Mouse (Mus musculus): ENCODE results near the gene Fhl3. TPM values are rescaled to one million over a fixed set of nuclear protein-coding genes. Genes with fewer than 3 reads are reported as not detected.

The Fhl3 gene
- polyA plus RNA-seq, 1 experiment = 19.4 TPM

GRCm38 (mm10) chr4:124719101-124719500, 18.6 kb downstream of the Fhl3 start:
- no peak for DNase-seq (ENCODE audit: low read depth in 1 of 2, low spot score in 2 of 2)
- Histone ChIP-seq H3K4me3 (ENCODE audit: extremely low read depth, insufficient read depth, insufficient read length) (no peak overlapping the region), H3K36me3 (ENCODE audit: control insufficient read depth, insufficient read depth, low read length) (peaks cover 23% of the 10 kb centered on the region), H3K27ac (ENCODE audit: insufficient read depth, low read length) (no peak overlapping the region), H3K4me1 (ENCODE audit: control insufficient read depth, insufficient read depth, insufficient read length) (peaks cover 5% of the 10 kb centered on the region; the same call in 1 of the 2 replicates), H3K27me3 (ENCODE audit: control insufficient read depth, insufficient read depth, low read length) (no peaks in the 10 kb centered on the region)
- no peak for TF ChIP-seq CTCF (IDR thresholded peaks at IDR 0.05; ENCODE audit: extremely low read depth, insufficient read depth, insufficient read length, insufficient replicate concordance)
- TF ChIP-seq POLR2A (IDR thresholded peaks at IDR 0.05; ENCODE audit: low read depth, low read length) = no peak
- WGBS = 97% methylated on average over 4 of the region's 4 CpGs

GRCm38 (mm10) chr4:124726121-124726520, 25.6 kb downstream of the Fhl3 start:
- Histone ChIP-seq H3K4me1 (ENCODE audit: control insufficient read depth, insufficient read depth, insufficient read length) (no peaks in the 10 kb centered on the region), H3K4me3 (ENCODE audit: extremely low read depth, insufficient read depth, insufficient read length) (no peak overlapping the region), H3K27me3 (ENCODE audit: control insufficient read depth, insufficient read depth, low read length) (no peaks in the 10 kb centered on the region), H3K36me3 (ENCODE audit: control insufficient read depth, insufficient read depth, low read length) (peaks cover 57% of the 10 kb centered on the region), H3K27ac (ENCODE audit: insufficient read depth, low read length) (no peak overlapping the region)
- TF ChIP-seq POLR2A (IDR thresholded peaks at IDR 0.05; ENCODE audit: low read depth, low read length) (no peak), CTCF (IDR thresholded peaks at IDR 0.05; ENCODE audit: extremely low read depth, insufficient read depth, insufficient read length, insufficient replicate concordance) (no peak)
- DNase-seq (ENCODE audit: low read depth in 1 of 2, low spot score in 2 of 2) = no peak
- 94% methylated on average over 6 of the region's 6 CpGs for WGBS

DNA sequence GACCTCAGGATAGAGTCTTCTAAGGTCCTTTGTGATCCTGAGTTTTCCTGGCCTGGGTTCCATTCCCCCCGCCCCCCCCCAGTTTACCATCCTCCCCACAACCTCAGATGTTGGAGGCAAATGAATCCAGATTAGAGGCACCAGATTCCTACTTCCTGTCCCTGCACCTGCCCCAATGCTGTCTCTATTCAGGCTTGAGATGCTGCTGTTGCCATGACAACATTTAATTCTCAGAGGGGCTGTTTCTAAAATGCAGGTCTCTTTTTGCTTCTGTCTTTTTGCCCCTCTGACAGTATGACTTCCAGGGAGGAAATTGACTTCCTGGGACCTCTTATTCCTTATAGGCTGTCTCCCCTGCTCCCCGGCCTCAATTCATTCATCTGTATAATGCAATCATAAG, 36.5 kb downstream of the Fhl3 start:
- Histone ChIP-seq H3K27ac (ENCODE audit: insufficient read depth, low read length) (no peak overlapping the region), H3K4me1 (ENCODE audit: control insufficient read depth, insufficient read depth, insufficient read length) (no peaks in the 10 kb centered on the region), H3K4me3 (ENCODE audit: extremely low read depth, insufficient read depth, insufficient read length) (no peak overlapping the region), H3K27me3 (ENCODE audit: control insufficient read depth, insufficient read depth, low read length) (no peaks in the 10 kb centered on the region), H3K36me3 (ENCODE audit: control insufficient read depth, insufficient read depth, low read length) (peaks cover 3% of the 10 kb centered on the region)
- 77% methylated on average over 2 of the region's 2 CpGs for WGBS
- TF ChIP-seq CTCF (IDR thresholded peaks at IDR 0.05; ENCODE audit: extremely low read depth, insufficient read depth, insufficient read length, insufficient replicate concordance) = no peak
- no peak for TF ChIP-seq POLR2A (IDR thresholded peaks at IDR 0.05; ENCODE audit: low read depth, low read length)
- no peak for DNase-seq (ENCODE audit: low read depth in 1 of 2, low spot score in 2 of 2)

- TF ChIP-seq POLR2A (IDR thresholded peaks at IDR 0.05; ENCODE audit: low read depth, low read length) (no peak), CTCF (IDR thresholded peaks at IDR 0.05; ENCODE audit: extremely low read depth, insufficient read depth, insufficient read length, insufficient replicate concordance) (no peak)
- no peaks in the 10 kb centered on the region for H3K4me1 ChIP-seq (ENCODE audit: control insufficient read depth, insufficient read depth, insufficient read length)
- H3K27ac ChIP-seq (ENCODE audit: insufficient read depth, low read length) = no peak overlapping the region
- H3K27me3 ChIP-seq (ENCODE audit: control insufficient read depth, insufficient read depth, low read length) = no peaks in the 10 kb centered on the region
- peaks cover 2% of the 10 kb centered on the region; the same call in 1 of the 2 replicates for H3K36me3 ChIP-seq (ENCODE audit: control insufficient read depth, insufficient read depth, low read length)
- 88% methylated on average over 5 of the region's 5 CpGs for WGBS
- no peak for DNase-seq (ENCODE audit: low read depth in 1 of 2, low spot score in 2 of 2)
- no peak overlapping the region for H3K4me3 ChIP-seq (ENCODE audit: extremely low read depth, insufficient read depth, insufficient read length)
Measured at GRCm38 (mm10) chr4:124737486-124737885, 37.0 kb downstream of the Fhl3 start.

DNA sequence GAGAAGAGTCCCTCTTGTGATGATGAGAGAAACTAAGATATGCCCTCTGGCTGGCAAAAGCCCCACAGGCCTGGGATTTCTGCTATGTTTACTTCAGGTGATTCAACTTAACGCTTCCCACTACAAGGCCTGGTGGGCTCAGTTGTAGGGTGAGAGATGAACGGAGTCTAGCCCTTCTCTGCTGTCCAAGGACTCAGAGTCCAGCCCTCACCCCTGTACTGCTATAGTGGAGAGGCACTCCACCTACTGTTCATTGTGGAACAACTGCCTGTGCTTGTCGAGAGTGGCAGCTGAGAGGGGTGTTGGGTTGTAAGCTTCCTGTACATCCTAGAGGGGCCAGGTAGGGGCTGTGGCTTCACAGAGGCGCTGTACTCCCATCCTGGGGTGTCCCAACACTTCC, 37.5 kb downstream of the Fhl3 start:
- no peak for DNase-seq (ENCODE audit: low read depth in 1 of 2, low spot score in 2 of 2)
- no peak overlapping the region for H3K4me3 ChIP-seq (ENCODE audit: extremely low read depth, insufficient read depth, insufficient read length)
- TF ChIP-seq POLR2A (IDR thresholded peaks at IDR 0.05; ENCODE audit: low read depth, low read length) = no peak
- TF ChIP-seq CTCF (IDR thresholded peaks at IDR 0.05; ENCODE audit: extremely low read depth, insufficient read depth, insufficient read length, insufficient replicate concordance) = no peak
- H3K4me1 ChIP-seq (ENCODE audit: control insufficient read depth, insufficient read depth, insufficient read length) = no peaks in the 10 kb centered on the region
- no peak overlapping the region for H3K27ac ChIP-seq (ENCODE audit: insufficient read depth, low read length)
- 44% methylated on average over 4 of the region's 4 CpGs for WGBS
- no peaks in the 10 kb centered on the region for H3K27me3 ChIP-seq (ENCODE audit: control insufficient read depth, insufficient read depth, low read length)
- no peaks in the 10 kb centered on the region for H3K36me3 ChIP-seq (ENCODE audit: control insufficient read depth, insufficient read depth, low read length)

GRCm38 (mm10) chr4:124738783-124739182, 38.3 kb downstream of the Fhl3 start:
- no peaks in the 10 kb centered on the region for H3K27me3 ChIP-seq (ENCODE audit: control insufficient read depth, insufficient read depth, low read length)
- H3K4me1 ChIP-seq (ENCODE audit: control insufficient read depth, insufficient read depth, insufficient read length) = no peaks in the 10 kb centered on the region
- no peak overlapping the region for H3K27ac ChIP-seq (ENCODE audit: insufficient read depth, low read length)
- no peaks in the 10 kb centered on the region for H3K36me3 ChIP-seq (ENCODE audit: control insufficient read depth, insufficient read depth, low read length)
- H3K4me3 ChIP-seq (ENCODE audit: extremely low read depth, insufficient read depth, insufficient read length) = no peak overlapping the region
- 72% methylated on average over 1 of the region's 1 CpGs for WGBS
- no peak for DNase-seq (ENCODE audit: low read depth in 1 of 2, low spot score in 2 of 2)
- TF ChIP-seq POLR2A (IDR thresholded peaks at IDR 0.05; ENCODE audit: low read depth, low read length) = no peak
- no peak for TF ChIP-seq CTCF (IDR thresholded peaks at IDR 0.05; ENCODE audit: extremely low read depth, insufficient read depth, insufficient read length, insufficient replicate concordance)

DNA sequence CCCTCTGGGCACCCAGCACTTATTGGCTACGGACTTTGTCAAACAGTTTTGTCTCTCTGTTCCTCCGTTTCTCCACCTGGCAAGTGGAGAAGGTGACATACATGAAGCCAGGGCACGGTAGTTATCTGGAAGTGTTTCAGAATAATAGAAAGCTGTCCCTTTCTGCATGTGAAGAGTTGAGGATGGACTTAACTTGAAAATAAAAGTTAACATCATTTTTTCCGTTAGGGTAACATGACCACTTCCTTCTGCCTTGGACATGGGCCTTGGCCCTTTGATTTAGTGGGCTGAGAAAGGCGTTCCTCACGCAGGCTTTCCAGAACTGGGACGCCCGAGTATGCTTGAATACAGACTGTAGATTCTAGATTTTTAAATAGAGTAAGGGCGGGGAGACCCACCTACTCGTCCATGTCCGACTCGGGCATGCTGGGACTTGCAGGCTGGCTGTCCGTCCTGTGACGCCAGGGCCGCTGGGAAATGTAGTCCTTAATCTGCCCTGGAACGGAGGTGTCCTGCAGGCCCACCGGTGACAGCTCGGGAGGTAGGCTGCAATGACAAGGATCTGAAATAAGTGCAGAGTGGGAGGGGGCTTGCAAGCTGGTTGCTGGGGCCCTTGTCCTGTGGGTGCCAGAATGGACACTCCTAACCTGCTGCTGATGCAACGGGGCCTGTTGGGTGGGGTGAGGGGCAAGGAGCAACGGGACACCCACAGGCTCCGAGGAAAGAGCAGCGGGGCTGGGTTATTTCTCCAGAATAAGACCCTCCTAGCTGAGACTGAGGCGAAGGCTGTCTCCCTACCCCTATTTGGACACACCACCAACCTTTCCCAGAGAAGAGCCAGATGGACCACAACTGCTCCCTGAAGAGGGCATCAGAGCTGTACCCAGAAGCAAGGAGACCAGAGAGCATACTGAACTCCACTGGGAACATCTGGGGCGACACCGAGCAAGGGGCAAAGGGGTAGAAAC, 41.2 kb downstream of the Fhl3 start, which contains the start of gene Inpp5b:
TSS of gene Inpp5b (plus strand) at position 475 of the 968 bp plus-strand sequence.
- TF ChIP-seq POLR2A (IDR thresholded peaks at IDR 0.05; ENCODE audit: low read depth, low read length) = no peak
- no peak for TF ChIP-seq CTCF (IDR thresholded peaks at IDR 0.05; ENCODE audit: extremely low read depth, insufficient read depth, insufficient read length, insufficient replicate concordance)
- DNase-seq (ENCODE audit: low read depth in 1 of 2, low spot score in 2 of 2) = peak; percentile 37 to 82
- Histone ChIP-seq H3K4me3 (ENCODE audit: extremely low read depth, insufficient read depth, insufficient read length) (peak within 1 kb of the TSS; percentile 72), H3K36me3 (ENCODE audit: control insufficient read depth, insufficient read depth, low read length) (no peaks in the 10 kb centered on the region), H3K27me3 (ENCODE audit: control insufficient read depth, insufficient read depth, low read length) (no peaks in the 10 kb centered on the region), H3K27ac (ENCODE audit: insufficient read depth, low read length) (peak within 1 kb of the TSS; percentile 63), H3K4me1 (ENCODE audit: control insufficient read depth, insufficient read depth, insufficient read length) (no peaks in the 10 kb centered on the region)
- 8% methylated on average over 25 of the region's 25 CpGs for WGBS

All from spleen, adult 2 months (tissue).